Mouse (Mus musculus): ENCODE results near the gene 4921517D22Rik.
A peak's percentile ranks its signal among the peaks of the same experiment; 100 is the strongest.

- TF ChIP-seq CTCF (IDR thresholded peaks at IDR 0.05) = peak; percentile 60
- TF ChIP-seq EP300 (IDR thresholded peaks at IDR 0.05) = no peak
Observed at GRCm38 (mm10) chr13:59741697-59742096, 47.8 kb upstream of the 4921517D22Rik start.
